Mouse (Mus musculus): ENCODE measurements around the gene Dedd. TPM values are rescaled to one million over a fixed set of nuclear protein-coding genes. Genes with fewer than 3 reads are reported as not detected.

The Dedd gene
- polyA plus RNA-seq, 1 experiment from 2014 or later, result 54.1 TPM

- no peaks in the 10 kb centered on the region for H3K27me3 ChIP-seq (ENCODE audit: control insufficient read depth, insufficient read depth, low read length)
- no peak overlapping the region for H3K4me2 ChIP-seq (replicated peaks; ENCODE audit: low read depth, low read length)
- no peak overlapping the region for H3K9ac ChIP-seq (replicated peaks; ENCODE audit: low read depth, low read length)
- WGBS, result 89% methylated on average over 2 of the region's 2 CpGs
- 0 out of 2 replicates have a peak, but pooled peaks cover 3% of the 10 kb centered on the region for H3K9me3 ChIP-seq (ENCODE audit: control insufficient read depth, low read depth, low read length)
- peaks cover 6% of the 10 kb centered on the region for H3K4me1 ChIP-seq (ENCODE audit: control insufficient read depth, insufficient read depth, low read length)
- H3K36me3 ChIP-seq (ENCODE audit: control insufficient read depth, insufficient read depth, low read length), result peaks cover 15% of the 10 kb centered on the region; the same call in 1 of the 2 replicates
- ATAC-seq (ENCODE audit: insufficient number of reproducible peaks, insufficient read depth, low FRiP score, low read depth), result no peak
- H3K27ac ChIP-seq (ENCODE audit: low read length), result no peak overlapping the region
- no peak overlapping the region for H3K4me3 ChIP-seq (ENCODE audit: low read depth, low read length)
Observed at GRCm38 (mm10) chr1:171356814-171357213, 27.9 kb downstream of the Dedd start.

DNA sequence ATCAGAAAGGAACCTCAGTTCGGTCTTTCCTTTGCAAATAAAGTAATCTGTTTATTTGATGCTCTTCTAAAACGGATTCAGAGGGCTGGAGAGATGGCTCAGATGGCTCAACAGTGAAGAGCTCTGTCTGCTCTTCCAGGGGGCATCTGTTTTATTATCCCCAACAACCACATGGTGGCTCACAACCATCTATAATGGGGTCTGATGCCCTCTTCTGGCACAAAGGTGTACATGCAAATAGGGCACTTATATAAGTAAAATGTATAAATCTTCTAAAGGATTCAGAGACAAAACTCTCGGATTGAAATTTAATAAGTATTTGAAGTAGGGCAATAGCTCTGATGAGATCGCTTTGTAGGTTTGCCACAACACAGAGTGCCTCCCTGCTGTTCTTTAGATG lies 29.5 kb downstream of the Dedd start:
- Histone ChIP-seq H3K27ac (ENCODE audit: low read length) (no peak overlapping the region), H3K9me3 (ENCODE audit: control insufficient read depth, low read depth, low read length) (0 out of 2 replicates have a peak, but pooled peaks cover 3% of the 10 kb centered on the region), H3K36me3 (ENCODE audit: control insufficient read depth, insufficient read depth, low read length) (peaks cover 15% of the 10 kb centered on the region; the same call in 1 of the 2 replicates), H3K4me1 (ENCODE audit: control insufficient read depth, insufficient read depth, low read length) (peaks cover 6% of the 10 kb centered on the region), H3K4me2 (replicated peaks; ENCODE audit: low read depth, low read length) (no peak overlapping the region), H3K27me3 (ENCODE audit: control insufficient read depth, insufficient read depth, low read length) (no peaks in the 10 kb centered on the region), H3K9ac (replicated peaks; ENCODE audit: low read depth, low read length) (no peak overlapping the region), H3K4me3 (ENCODE audit: low read depth, low read length) (no peak overlapping the region)
- ATAC-seq (ENCODE audit: insufficient number of reproducible peaks, insufficient read depth, low FRiP score, low read depth), result no peak
- 67% methylated on average over 4 of the region's 4 CpGs for WGBS

- ATAC-seq (ENCODE audit: insufficient number of reproducible peaks, insufficient read depth, low FRiP score, low read depth), result no peak; the same call in 1 of the 2 replicates
- Histone ChIP-seq H3K9ac (replicated peaks; ENCODE audit: low read depth, low read length) (peak overlapping the region; percentile 49; the same call in 1 of the 2 replicates), H3K4me2 (replicated peaks; ENCODE audit: low read depth, low read length) (peak overlapping the region; percentile 57), H3K27ac (ENCODE audit: low read length) (peak overlapping the region; percentile 34; the same call in 1 of the 2 replicates), H3K4me3 (ENCODE audit: low read depth, low read length) (peak overlapping the region; percentile 47), H3K9me3 (ENCODE audit: control insufficient read depth, low read depth, low read length) (0 out of 2 replicates have a peak, but pooled peaks cover 3% of the 10 kb centered on the region), H3K27me3 (ENCODE audit: control insufficient read depth, insufficient read depth, low read length) (no peaks in the 10 kb centered on the region), H3K4me1 (ENCODE audit: control insufficient read depth, insufficient read depth, low read length) (peaks cover 6% of the 10 kb centered on the region), H3K36me3 (ENCODE audit: control insufficient read depth, insufficient read depth, low read length) (peaks cover 15% of the 10 kb centered on the region; the same call in 1 of the 2 replicates)
- WGBS, result 9% methylated on average over 25 of the region's 26 CpGs
Observed at GRCm38 (mm10) chr1:171360253-171360652, 31.3 kb downstream of the Dedd start.

DNA sequence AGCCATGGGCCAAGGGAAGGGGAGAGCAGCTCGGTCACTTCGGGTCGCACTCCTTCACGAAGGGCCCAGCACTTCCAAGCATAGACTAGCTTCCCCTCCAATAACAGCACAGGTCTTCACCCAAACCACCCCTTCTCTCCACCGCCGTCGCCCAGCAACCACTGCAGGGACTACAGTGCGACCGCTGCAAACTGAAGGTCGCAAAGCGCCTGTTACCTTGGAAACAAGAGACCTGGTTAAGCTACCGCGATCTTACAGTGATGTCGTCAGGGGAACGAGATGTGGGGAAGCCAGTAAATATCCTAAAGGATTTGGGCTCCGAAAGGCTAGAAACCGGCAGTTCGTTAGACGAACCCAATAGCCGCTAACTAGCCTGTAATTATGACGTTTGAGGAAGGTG lies 31.7 kb downstream of the Dedd start, which contains the start of gene Klhdc9:
TSS of gene Klhdc9 (minus strand) at position 143 of the 400 bp plus-strand sequence.
- Histone ChIP-seq H3K36me3 (ENCODE audit: control insufficient read depth, insufficient read depth, low read length) (peaks cover 15% of the 10 kb centered on the region; the same call in 1 of the 2 replicates), H3K27me3 (ENCODE audit: control insufficient read depth, insufficient read depth, low read length) (no peaks in the 10 kb centered on the region), H3K4me2 (replicated peaks; ENCODE audit: low read depth, low read length) (peak within 1 kb of the TSS; percentile 57), H3K9me3 (ENCODE audit: control insufficient read depth, low read depth, low read length) (0 out of 2 replicates have a peak, but pooled peaks cover 3% of the 10 kb centered on the region), H3K4me1 (ENCODE audit: control insufficient read depth, insufficient read depth, low read length) (peaks cover 6% of the 10 kb centered on the region), H3K27ac (ENCODE audit: low read length) (peak within 1 kb of the TSS; percentile 34; the same call in 1 of the 2 replicates), H3K9ac (replicated peaks; ENCODE audit: low read depth, low read length) (peak within 1 kb of the TSS; percentile 49), H3K4me3 (ENCODE audit: low read depth, low read length) (peak within 1 kb of the TSS; percentile 47)
- ATAC-seq (ENCODE audit: insufficient number of reproducible peaks, insufficient read depth, low FRiP score, low read depth), result peak; percentile 92
- WGBS, result under 1% methylated on average over 21 of the region's 21 CpGs

DNA sequence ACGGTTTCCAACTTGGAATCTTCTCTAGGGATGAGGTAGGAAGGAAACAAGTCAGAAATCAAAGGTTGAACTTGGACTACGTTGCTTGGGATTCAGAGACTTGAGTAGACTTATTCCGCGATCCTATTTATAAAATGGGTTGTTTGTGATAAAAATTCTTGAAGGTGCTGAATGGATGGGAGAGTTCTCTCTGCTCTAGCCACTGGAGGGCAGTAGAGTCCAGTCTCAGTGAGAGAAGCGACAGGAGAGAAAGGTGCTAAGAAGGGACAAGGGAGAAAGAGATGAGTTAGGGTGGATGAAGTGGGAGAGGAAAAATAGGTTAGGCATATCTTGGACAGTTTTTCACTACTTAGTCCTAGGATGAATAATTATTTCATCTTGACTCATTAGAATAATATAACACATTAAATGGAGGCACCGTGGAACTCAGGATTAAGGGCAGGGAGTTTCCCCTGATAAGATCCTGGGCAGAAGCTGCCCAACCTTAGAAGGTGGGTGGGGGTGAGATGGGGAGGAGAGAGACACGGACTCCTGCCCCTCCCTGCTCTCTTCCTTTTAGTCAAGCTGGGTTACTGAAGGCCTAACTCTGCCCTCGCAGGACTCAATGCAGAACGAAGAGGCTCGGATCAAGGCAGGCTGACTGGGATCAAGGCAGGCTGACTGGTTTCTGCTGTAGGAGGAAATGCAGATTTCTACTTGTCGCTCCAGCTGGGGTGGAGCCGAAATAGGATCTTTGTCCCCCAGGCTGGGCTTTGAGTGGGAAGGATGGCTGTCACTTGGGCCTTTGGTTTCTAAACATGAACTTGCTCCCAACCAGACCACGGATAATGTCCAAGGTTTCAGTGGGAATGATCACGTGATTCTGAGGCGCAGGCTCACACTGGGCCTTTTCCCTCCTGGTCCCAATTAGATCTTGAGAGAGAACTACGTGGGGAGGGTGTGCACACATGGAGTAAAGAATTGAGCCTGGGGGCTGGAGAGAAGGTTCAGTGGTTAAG lies 32.5 kb downstream of the Dedd start:
- Histone ChIP-seq H3K36me3 (ENCODE audit: control insufficient read depth, insufficient read depth, low read length) (peaks cover 13% of the 10 kb centered on the region; the same call in 1 of the 2 replicates), H3K27ac (ENCODE audit: low read length) (peak overlapping the region; percentile 34; the same call in 1 of the 2 replicates), H3K4me3 (ENCODE audit: low read depth, low read length) (peak overlapping the region; percentile 47), H3K4me1 (ENCODE audit: control insufficient read depth, insufficient read depth, low read length) (peaks cover 6% of the 10 kb centered on the region), H3K9ac (replicated peaks; ENCODE audit: low read depth, low read length) (peak overlapping the region; percentile 49), H3K9me3 (ENCODE audit: control insufficient read depth, low read depth, low read length) (0 out of 2 replicates have a peak, but pooled peaks cover 3% of the 10 kb centered on the region), H3K27me3 (ENCODE audit: control insufficient read depth, insufficient read depth, low read length) (no peaks in the 10 kb centered on the region), H3K4me2 (replicated peaks; ENCODE audit: low read depth, low read length) (peak overlapping the region; percentile 57)
- peak; percentile 70; the same call in 1 of the 2 replicates for ATAC-seq (ENCODE audit: insufficient number of reproducible peaks, insufficient read depth, low FRiP score, low read depth)
- 27% methylated on average over 16 of the region's 16 CpGs for WGBS

DNA sequence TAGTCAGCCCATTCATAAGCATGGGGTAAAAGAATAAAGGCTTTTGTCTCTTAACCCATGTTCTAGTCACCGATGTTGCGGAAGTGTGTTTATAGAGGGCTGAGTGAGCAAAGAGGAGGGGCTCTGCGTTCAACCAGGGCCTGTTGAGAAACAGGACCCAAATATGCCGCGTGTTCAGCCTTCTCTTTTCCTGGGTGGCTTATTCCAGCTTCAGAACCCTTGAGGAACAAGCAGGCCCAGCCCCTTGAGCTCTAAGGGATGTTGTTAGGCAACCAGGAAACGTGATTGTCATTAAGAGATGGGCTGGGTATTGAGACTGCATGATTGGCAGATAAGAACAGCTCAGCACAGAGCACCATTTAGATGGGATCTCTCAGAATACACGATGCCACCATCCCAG lies 37.0 kb downstream of the Dedd start:
- 53% methylated on average over 7 of the region's 7 CpGs for WGBS

DNA sequence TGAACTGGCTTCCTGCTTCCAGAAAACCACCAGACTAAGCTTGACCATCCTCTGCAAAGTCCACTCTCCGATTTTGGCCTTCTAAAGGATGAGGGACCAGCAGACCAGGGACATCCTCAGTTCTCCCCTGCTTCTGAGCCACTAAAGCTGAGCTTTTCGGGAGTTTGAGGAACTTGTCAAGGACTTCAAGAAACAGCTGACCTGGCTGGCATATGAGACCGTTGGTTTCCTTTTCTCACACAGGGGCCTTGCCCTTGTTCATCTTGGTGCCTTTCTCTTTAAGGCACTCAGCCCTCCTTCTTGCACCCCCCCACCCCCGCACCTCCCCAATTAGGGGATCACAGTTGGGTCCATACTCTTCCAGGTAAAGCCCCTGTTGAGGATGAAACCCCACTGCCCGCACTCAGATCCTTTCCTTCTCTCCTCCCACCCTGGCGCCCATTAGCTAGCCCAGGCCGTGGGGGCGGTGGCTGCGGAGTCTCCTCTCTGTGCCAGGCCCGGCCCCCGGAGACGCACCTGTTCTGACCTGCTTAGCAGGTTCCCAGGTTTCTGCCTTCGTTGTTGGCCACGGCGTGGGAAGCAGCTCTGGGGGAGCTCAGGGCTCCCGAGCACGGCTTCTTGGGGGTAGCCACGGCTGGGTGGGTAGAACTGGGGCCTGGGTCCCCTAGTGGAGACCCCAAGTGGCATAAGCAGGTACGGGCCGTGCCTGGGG lies 41.1 kb downstream of the Dedd start, which contains the start of gene Nectin4:
TSS of gene Nectin4 (plus strand) at position 255 of the 712 bp plus-strand sequence.
- H3K4me3 ChIP-seq (ENCODE audit: low read depth, low read length), result peak within 1 kb of the TSS; percentile 18; the same call in 1 of the 2 replicates
- peak; percentile 84 for ATAC-seq (ENCODE audit: insufficient number of reproducible peaks, insufficient read depth, low FRiP score, low read depth)
- no peaks in the 10 kb centered on the region for H3K36me3 ChIP-seq (ENCODE audit: control insufficient read depth, insufficient read depth, low read length)
- H3K9ac ChIP-seq (replicated peaks; ENCODE audit: low read depth, low read length), result 0 out of 2 replicates have a peak within 1 kb of the TSS, but pooled peaks have one; percentile 22
- peak within 1 kb of the TSS; percentile 67; the same call in 1 of the 2 replicates for H3K27ac ChIP-seq (ENCODE audit: low read length)
- no peaks in the 10 kb centered on the region for H3K9me3 ChIP-seq (ENCODE audit: control insufficient read depth, low read depth, low read length)
- 34% methylated on average over 20 of the region's 20 CpGs for WGBS
- peak within 1 kb of the TSS; percentile 29 for H3K4me2 ChIP-seq (replicated peaks; ENCODE audit: low read depth, low read length)
- H3K27me3 ChIP-seq (ENCODE audit: control insufficient read depth, insufficient read depth, low read length), result no peaks in the 10 kb centered on the region
- peaks cover 14% of the 10 kb centered on the region; the same call in 1 of the 2 replicates for H3K4me1 ChIP-seq (ENCODE audit: control insufficient read depth, insufficient read depth, low read length)

More for the DNA sequence above, 37.0 kb downstream of the Dedd start:
- no peaks in the 10 kb centered on the region for H3K9me3 ChIP-seq (ENCODE audit: control insufficient read depth, low read depth, low read length)
- H3K27ac ChIP-seq (ENCODE audit: low read length), result no peak overlapping the region
- no peak overlapping the region for H3K4me2 ChIP-seq (replicated peaks; ENCODE audit: low read depth, low read length)
- H3K4me1 ChIP-seq (ENCODE audit: control insufficient read depth, insufficient read depth, low read length), result no peaks in the 10 kb centered on the region
- H3K36me3 ChIP-seq (ENCODE audit: control insufficient read depth, insufficient read depth, low read length), result no peaks in the 10 kb centered on the region
- no peak overlapping the region for H3K4me3 ChIP-seq (ENCODE audit: low read depth, low read length)
- ATAC-seq (ENCODE audit: insufficient number of reproducible peaks, insufficient read depth, low FRiP score, low read depth), result no peak
- no peak overlapping the region for H3K9ac ChIP-seq (replicated peaks; ENCODE audit: low read depth, low read length)
- H3K27me3 ChIP-seq (ENCODE audit: control insufficient read depth, insufficient read depth, low read length), result no peaks in the 10 kb centered on the region
